Mouse (Mus musculus) kidney, embryonic 14.5 days (tissue): ENCODE results near the gene Top1. TPM values are rescaled to one million over a fixed set of nuclear protein-coding genes. Genes with fewer than 3 reads are reported as not detected.
A peak's percentile ranks its signal among the peaks of the same experiment; 100 is the strongest.

ENCODE experiments used
- ATAC-seq: fragments of 200-750 bp; cut with Nextera tagmentation; 2 replicates; pipeline ENCODE4 v1.8.0; 2017; ENCODE audit warnings: moderate number of reproducible peaks, mild to moderate bottlenecking, moderate TSS enrichment, moderate library complexity; ENCODE audit not compliant: low FRiP score, low TSS enrichment
- H3K27ac ChIP-seq: fragments of 300-500 bp; sonication (generic); 2 replicates; pipeline ENCODE4 v1.5.1; 2014; ENCODE audit warnings: low read depth, mild to moderate bottlenecking, low read length, moderate library complexity, mixed read lengths
- H3K27me3 ChIP-seq: fragments of 300-500 bp; sonication (generic); 2 replicates; pipeline ENCODE4 v1.6.1; 2014; ENCODE audit warnings: mild to moderate bottlenecking, low read length; ENCODE audit not compliant: control insufficient read depth, insufficient read depth
- H3K36me3 ChIP-seq: fragments of 300-500 bp; sonication (generic); 2 replicates; pipeline ENCODE4 v1.6.1; 2014; ENCODE audit warnings: low read length, mixed read lengths; ENCODE audit not compliant: control insufficient read depth, insufficient read depth
- H3K4me1 ChIP-seq: fragments of 300-500 bp; sonication (generic); 2 replicates; pipeline ENCODE4 v1.6.1; 2014; ENCODE audit warnings: low read length, mixed read lengths; ENCODE audit not compliant: control insufficient read depth, insufficient read depth
- H3K4me2 ChIP-seq: fragments of 300-500 bp; sonication (generic); replicated peaks from 2 replicates; pipeline ENCODE4 v1.6.1; 2014; ENCODE audit warnings: low read depth, mild to moderate bottlenecking, low read length
- H3K4me3 ChIP-seq: fragments of 300-500 bp; sonication (generic); 2 replicates; pipeline ENCODE4 v1.5.1; 2014; ENCODE audit warnings: mild to moderate bottlenecking, low read length
- H3K9ac ChIP-seq: fragments of 300-500 bp; sonication (generic); 2 replicates; pipeline ENCODE4 v1.6.1; 2014; ENCODE audit warnings: low read depth, mild to moderate bottlenecking, low read length, moderate library complexity
- H3K9me3 ChIP-seq: fragments of 300-500 bp; sonication (generic); 2 replicates; pipeline ENCODE4 v1.6.1; 2016; ENCODE audit warnings: low read length; ENCODE audit not compliant: control insufficient read depth
- WGBS: fragments of 180-500 bp; shearing (Covaris S2); extraction: QIAGEN DNeasy Blood & Tissue Kit; methylation state at CpG from one replicate; pipeline ENCODE4 v1.1.7; 2014; 5-methylcytosine and 5-hydroxymethylcytosine counted together
- polyA plus RNA-seq: library from polyadenylated mRNA; unstranded; fragments of >200 nt; fragmentation: Nextera tagmentation; extraction: Ambion mirVana; gene quantifications from 2 replicates; pipeline ENCODE4 v1.2.1, GENCODE M21; 2014

Gene Top1
- 108 and 120 TPM in 2 replicates for polyA plus RNA-seq

- peak within 1 kb of the TSS; percentile 99 for H3K27ac ChIP-seq
- peak within 1 kb of the TSS; percentile 63 for H3K4me2 ChIP-seq
- H3K27me3 ChIP-seq = no peaks in the 10 kb centered on the region
- peak within 1 kb of the TSS; percentile 100 for H3K9ac ChIP-seq
- no peaks in the 10 kb centered on the region; the same call in 1 of the 2 replicates for H3K36me3 ChIP-seq
- ATAC-seq = peak; percentile 99
- no peaks in the 10 kb centered on the region for H3K9me3 ChIP-seq
- peak within 1 kb of the TSS; percentile 99 for H3K4me3 ChIP-seq
- H3K4me1 ChIP-seq = peaks cover 14% of the 10 kb centered on the region; the same call in 1 of the 2 replicates
- WGBS = under 1% methylated on average over 50 of the region's 50 CpGs
Observed at GRCm38 (mm10) chr2:160645614-160646137, at the start of gene Top1. Gene Top1, plus strand, starts transcription at chr2:160645888.

GRCm38 (mm10) chr2:160597582-160598281 lies 48.0 kb upstream of the Top1 start:
- H3K27me3 ChIP-seq = no peaks in the 10 kb centered on the region
- H3K4me3 ChIP-seq = no peak overlapping the region
- H3K27ac ChIP-seq = no peak overlapping the region
- no peaks in the 10 kb centered on the region for H3K36me3 ChIP-seq
- H3K4me1 ChIP-seq = no peaks in the 10 kb centered on the region
- WGBS = 34% methylated on average over 12 of the region's 12 CpGs
- ATAC-seq = peak; percentile 65
- H3K4me2 ChIP-seq = no peak overlapping the region
- H3K9ac ChIP-seq = no peak overlapping the region
- no peaks in the 10 kb centered on the region for H3K9me3 ChIP-seq

DNA sequence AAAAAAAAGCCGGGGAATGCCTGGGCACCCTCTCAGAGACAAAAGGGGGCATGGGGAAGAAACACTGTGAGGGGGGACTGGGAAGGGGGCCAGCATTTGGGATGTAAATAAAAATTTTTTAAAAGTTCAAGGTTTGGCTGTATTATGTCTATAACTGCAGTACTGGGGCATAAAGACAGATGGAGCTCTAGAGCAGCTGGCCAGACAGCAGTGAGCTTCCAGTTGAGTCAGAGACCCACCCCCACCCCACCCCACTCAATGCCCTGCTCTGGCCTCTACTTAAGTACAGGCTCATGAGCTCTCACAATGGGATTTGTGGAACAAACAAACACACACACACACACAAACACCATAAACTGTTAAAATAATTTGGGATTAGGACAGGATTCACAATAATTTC lies 43.9 kb upstream of the Top1 start:
- H3K27me3 ChIP-seq = no peaks in the 10 kb centered on the region

GRCm38 (mm10) chr2:160603154-160603933 lies 42.3 kb upstream of the Top1 start:
- no peaks in the 10 kb centered on the region for H3K9me3 ChIP-seq
- no peak for ATAC-seq
- H3K36me3 ChIP-seq = no peaks in the 10 kb centered on the region
- H3K27me3 ChIP-seq = no peaks in the 10 kb centered on the region
- no peak overlapping the region for H3K4me2 ChIP-seq
- H3K4me3 ChIP-seq = no peak overlapping the region
- H3K27ac ChIP-seq = no peak overlapping the region
- H3K4me1 ChIP-seq = no peaks in the 10 kb centered on the region
- 45% methylated on average over 10 of the region's 10 CpGs for WGBS
- no peak overlapping the region for H3K9ac ChIP-seq

More for the DNA sequence above, 43.9 kb upstream of the Top1 start:
- Histone ChIP-seq H3K36me3 (no peaks in the 10 kb centered on the region), H3K4me2 (no peak overlapping the region), H3K9me3 (no peaks in the 10 kb centered on the region), H3K4me1 (no peaks in the 10 kb centered on the region), H3K4me3 (no peak overlapping the region), H3K9ac (no peak overlapping the region), H3K27ac (no peak overlapping the region)
- ATAC-seq = no peak
- 56% methylated on average over 1 of the region's 1 CpGs for WGBS

DNA sequence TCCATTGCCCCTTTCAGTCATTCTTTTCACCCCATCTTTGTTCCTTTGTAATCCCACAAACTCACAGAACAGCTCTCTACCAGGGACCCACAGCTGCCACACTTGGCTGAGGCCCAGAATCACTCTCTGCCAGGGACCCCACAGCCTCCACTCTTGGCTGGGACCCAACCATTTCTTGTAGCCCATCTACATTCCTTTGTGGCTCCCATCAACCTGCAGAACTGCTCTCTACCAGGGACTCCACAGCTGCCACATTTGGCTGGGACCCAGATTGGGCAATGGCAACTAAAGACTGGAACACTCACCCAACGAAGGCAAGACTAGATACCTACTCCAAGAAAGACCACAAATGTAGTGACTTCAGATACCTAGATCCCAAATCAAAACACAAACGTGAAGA lies 35.7 kb upstream of the Top1 start:
- no peak overlapping the region for H3K4me2 ChIP-seq
- no peak for ATAC-seq

GRCm38 (mm10) chr2:160613186-160613919 lies 32.3 kb upstream of the Top1 start:
- H3K36me3 ChIP-seq = no peaks in the 10 kb centered on the region
- H3K9me3 ChIP-seq = no peaks in the 10 kb centered on the region
- H3K4me3 ChIP-seq = no peak overlapping the region
- H3K27me3 ChIP-seq = no peaks in the 10 kb centered on the region
- no peak overlapping the region for H3K4me2 ChIP-seq
- 78% methylated on average over 5 of the region's 5 CpGs for WGBS
- H3K9ac ChIP-seq = no peak overlapping the region
- H3K27ac ChIP-seq = no peak overlapping the region
- no peak for ATAC-seq
- no peaks in the 10 kb centered on the region for H3K4me1 ChIP-seq

More for the DNA sequence above, 35.7 kb upstream of the Top1 start:
- H3K27ac ChIP-seq = no peak overlapping the region
- no peaks in the 10 kb centered on the region for H3K9me3 ChIP-seq
- H3K4me1 ChIP-seq = no peaks in the 10 kb centered on the region
- H3K36me3 ChIP-seq = no peaks in the 10 kb centered on the region
- no peak overlapping the region for H3K9ac ChIP-seq
- no peaks in the 10 kb centered on the region for H3K27me3 ChIP-seq
- no peak overlapping the region for H3K4me3 ChIP-seq
- WGBS = 84% methylated on average over 2 of the region's 2 CpGs

DNA sequence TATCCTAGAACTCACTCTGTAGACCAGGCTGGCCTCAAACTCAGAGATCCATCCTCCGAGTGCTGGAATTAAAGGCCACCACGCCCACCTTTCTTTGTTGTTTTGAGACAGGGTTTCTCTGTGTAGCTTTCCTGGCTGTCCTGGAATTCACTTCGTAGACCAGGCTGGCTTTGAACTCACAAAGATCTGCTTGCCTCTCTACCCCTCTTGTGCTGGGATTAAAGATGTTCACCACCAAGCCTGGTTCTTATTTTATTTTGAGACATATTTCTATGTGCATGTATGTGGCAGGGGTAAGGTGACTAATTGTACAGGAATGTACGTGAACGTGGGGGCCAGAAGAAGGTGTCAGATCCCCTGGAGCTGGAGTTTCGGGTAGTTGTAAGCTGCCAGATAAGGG lies 27.9 kb upstream of the Top1 start:
- H3K27ac ChIP-seq = no peak overlapping the region
- H3K9me3 ChIP-seq = no peaks in the 10 kb centered on the region
- H3K27me3 ChIP-seq = no peaks in the 10 kb centered on the region
- no peaks in the 10 kb centered on the region for H3K36me3 ChIP-seq
- H3K4me1 ChIP-seq = peaks cover 7% of the 10 kb centered on the region; the same call in 1 of the 2 replicates
- 92% methylated on average over 6 of the region's 6 CpGs for WGBS
- H3K4me2 ChIP-seq = no peak overlapping the region
- H3K9ac ChIP-seq = no peak overlapping the region
- no peak for ATAC-seq
- H3K4me3 ChIP-seq = no peak overlapping the region

GRCm38 (mm10) chr2:160618619-160619220 lies 27.0 kb upstream of the Top1 start:
- no peaks in the 10 kb centered on the region for H3K9me3 ChIP-seq
- H3K27me3 ChIP-seq = no peaks in the 10 kb centered on the region
- no peak overlapping the region for H3K9ac ChIP-seq
- H3K4me1 ChIP-seq = peaks cover 7% of the 10 kb centered on the region; the same call in 1 of the 2 replicates
- no peak overlapping the region for H3K4me3 ChIP-seq
- H3K27ac ChIP-seq = no peak overlapping the region
- H3K36me3 ChIP-seq = no peaks in the 10 kb centered on the region
- ATAC-seq = no peak
- no peak overlapping the region for H3K4me2 ChIP-seq
- 40% methylated on average over 6 of the region's 6 CpGs for WGBS
